Mouse (Mus musculus) gastrocnemius, adult 2 months (tissue): ENCODE data around the gene Gm8332. TPM values are rescaled to one million over a fixed set of nuclear protein-coding genes. Genes with fewer than 3 reads are reported as not detected.
"Not testable (repeated sequence)": the region's sequence is repeated elsewhere in the genome, so short reads cannot be mapped to it uniquely, and the experiment has no call there.

Experiments
- DNase-seq: peaks from one replicate; pipeline ENCODE4 v3.0.0; 2022
- H3K27ac ChIP-seq: fragments of 200-600 bp; 2 replicates; pipeline ENCODE4 v1.8.1; 2022; ENCODE audit warnings: mild to moderate bottlenecking
- H3K4me3 ChIP-seq: fragments of 200-600 bp; 2 replicates; pipeline ENCODE4 v1.8.1; 2022; ENCODE audit warnings: mild to moderate bottlenecking, moderate library complexity
- CTCF ChIP-seq: fragments of 200-600 bp; IDR thresholded peaks from 2 replicates; pipeline ENCODE4 v1.8.1; 2022; ENCODE audit warnings: antibody characterized with exemption, mild to moderate bottlenecking, moderate library complexity
- intact Hi-C: fragments of 180-260 bp; cut with DNase I; formaldehyde crosslinking; loops from one replicate; pipeline ENCODE4 v1.15.1; 2025
- long read RNA-seq, 2 experiments: library from polyadenylated mRNA; stranded (forward); transcript quantifications; one replicate each; pipeline ENCODE4 v2.0.0; 2021
- total RNA-seq, 2 experiments: library from RNA; stranded (reverse); gene quantifications; 2 replicates each; pipeline ENCODE4 v1.2.3; 2021

The Gm8332 gene
- not detected for total RNA-seq
- long read RNA-seq, experiment 1: 0 reads
- long read RNA-seq, experiment 2: 0 reads

- H3K27ac ChIP-seq, H3K4me3 ChIP-seq, intact Hi-C loops, DNase-seq: not testable (repeated sequence)
Observed at GRCm38 (mm10) chr12:88250000-88250399, at the start of gene Gm8332. Gm8332 (minus strand) TSS chr12:88250100.

- H3K27ac ChIP-seq, H3K4me3 ChIP-seq, DNase-seq, intact Hi-C loops: not testable (repeated sequence)
Observed at GRCm38 (mm10) chr12:88297171-88297570, 47.3 kb upstream of the Gm8332 start.

- H3K27ac ChIP-seq, H3K4me3 ChIP-seq, DNase-seq, intact Hi-C loops: not testable (repeated sequence)
Observed at GRCm38 (mm10) chr12:88293082-88293481, 43.2 kb upstream of the Gm8332 start.

- H3K27ac ChIP-seq, DNase-seq, intact Hi-C loops, H3K4me3 ChIP-seq: not testable (repeated sequence)
Observed at GRCm38 (mm10) chr12:88285224-88285623, 35.3 kb upstream of the Gm8332 start.

- H3K4me3 ChIP-seq, DNase-seq, intact Hi-C loops, H3K27ac ChIP-seq: not testable (repeated sequence)
Observed at GRCm38 (mm10) chr12:88274400-88274799, 24.5 kb upstream of the Gm8332 start, which contains the start of gene Gm5662. Gm5662 (minus strand) TSS chr12:88274500.

GRCm38 (mm10) chr12:88257241-88257640, 7.3 kb upstream of the Gm8332 start:
- H3K4me3 ChIP-seq: no peak overlapping the region
- H3K27ac ChIP-seq: no peak overlapping the region
- no peak for TF ChIP-seq CTCF
- intact Hi-C loops: no loop called here
- DNase-seq: no peak

GRCm38 (mm10) chr12:88255917-88256316, 6.0 kb upstream of the Gm8332 start:
- DNase-seq, H3K4me3 ChIP-seq, intact Hi-C loops, H3K27ac ChIP-seq: not testable (repeated sequence)

GRCm38 (mm10) chr12:88245786-88246185, 4.1 kb downstream of the Gm8332 start:
- H3K27ac ChIP-seq, DNase-seq, intact Hi-C loops, H3K4me3 ChIP-seq: not testable (repeated sequence)

- H3K4me3 ChIP-seq, H3K27ac ChIP-seq, intact Hi-C loops, DNase-seq: not testable (repeated sequence)
Observed at GRCm38 (mm10) chr12:88242940-88243339, 7.0 kb downstream of the Gm8332 start.

GRCm38 (mm10) chr12:88219445-88219844, 30.5 kb downstream of the Gm8332 start:
- Histone ChIP-seq H3K27ac (no peak overlapping the region), H3K4me3 (no peak overlapping the region)
- intact Hi-C loops: no loop called here
- TF ChIP-seq CTCF: no peak
- DNase-seq: no peak

- intact Hi-C loops, H3K4me3 ChIP-seq, H3K27ac ChIP-seq, DNase-seq: not testable (repeated sequence)
Observed at GRCm38 (mm10) chr12:88218059-88218458, 31.8 kb downstream of the Gm8332 start.

GRCm38 (mm10) chr12:88214641-88215040, 35.3 kb downstream of the Gm8332 start:
- no peak for DNase-seq
- H3K4me3 ChIP-seq: no peak overlapping the region
- no peak for TF ChIP-seq CTCF
- H3K27ac ChIP-seq: no peak overlapping the region
- intact Hi-C loops: no loop called here

GRCm38 (mm10) chr12:88211458-88211857, 38.4 kb downstream of the Gm8332 start:
- H3K4me3 ChIP-seq, intact Hi-C loops, DNase-seq, H3K27ac ChIP-seq: not testable (repeated sequence)

- Histone ChIP-seq H3K27ac (no peak overlapping the region), H3K4me3 (no peak overlapping the region)
- TF ChIP-seq CTCF: no peak
- no peak for DNase-seq
- intact Hi-C loops: no loop called here
Observed at GRCm38 (mm10) chr12:88202856-88203255, 47.0 kb downstream of the Gm8332 start.

Other genes with a start within 250 kb of the Gm8332 start
- gene Gm2075, start 238.3 kb downstream of the Gm8332 start, total RNA-seq: not detected
- gene Gm6803, start 231.3 kb downstream of the Gm8332 start, total RNA-seq: not detected
- not detected for gene Gm2056, start 223.1 kb downstream of the Gm8332 start, total RNA-seq
- gene Gm16368, start 166.4 kb downstream of the Gm8332 start, total RNA-seq: not detected
- not detected for gene Gm10436, start 68.0 kb downstream of the Gm8332 start, total RNA-seq
- not detected for gene Gm5662, start 24.4 kb upstream of the Gm8332 start, total RNA-seq
- gene Gm5039, start 73.9 kb upstream of the Gm8332 start, total RNA-seq: not detected
- 10 to 100 TPM; 15.0 to 21.3 TPM for gene Adck1, start 110.5 kb upstream of the Gm8332 start, total RNA-seq